Mouse (Mus musculus) embryonic facial prominence, embryonic 14.5 days (tissue): ENCODE data around the gene Hist1h2af. TPM values are rescaled to one million over a fixed set of nuclear protein-coding genes. Genes with fewer than 3 reads are reported as not detected.
"Not testable (repeated sequence)": the region's sequence is repeated elsewhere in the genome, so short reads cannot be mapped to it uniquely, and the experiment has no call there.

Experiments
- ATAC-seq: fragments of 200-750 bp; cut with Nextera tagmentation; 2 replicates; pipeline ENCODE4 v1.8.0; 2017; ENCODE audit warnings: low read depth, moderate number of reproducible peaks, moderate TSS enrichment
- DNase-seq: peaks from one replicate; pipeline ENCODE4 v3.0.0-alpha.2; 2015; ENCODE audit warnings: low spot score
- H3K27ac ChIP-seq: fragments of 300-500 bp; sonication (generic); replicated peaks from 2 replicates; pipeline ENCODE4 v1.5.1; 2014; ENCODE audit warnings: low read depth, mild to moderate bottlenecking, low read length, moderate library complexity
- H3K27me3 ChIP-seq: fragments of 300-500 bp; sonication (generic); replicated peaks from 2 replicates; pipeline ENCODE4 v1.6.1; 2014; ENCODE audit warnings: low read length; ENCODE audit not compliant: control insufficient read depth, insufficient read depth
- H3K36me3 ChIP-seq: fragments of 300-500 bp; sonication (generic); 2 replicates; pipeline ENCODE4 v1.6.1; 2014; ENCODE audit warnings: low read length, mixed read lengths; ENCODE audit not compliant: control insufficient read depth, insufficient read depth
- H3K4me1 ChIP-seq: fragments of 300-500 bp; sonication (generic); 2 replicates; pipeline ENCODE4 v1.6.1; 2014; ENCODE audit warnings: antibody characterized with exemption, low read length; ENCODE audit not compliant: control insufficient read depth, insufficient read depth
- H3K4me2 ChIP-seq: fragments of 300-500 bp; sonication (generic); 2 replicates; pipeline ENCODE4 v1.6.1; 2014; ENCODE audit warnings: low read depth, mild to moderate bottlenecking, low read length, moderate library complexity, mixed read lengths
- H3K4me3 ChIP-seq: fragments of 300-500 bp; sonication (generic); 2 replicates; pipeline ENCODE4 v1.5.1; 2014; ENCODE audit warnings: low read depth, mild to moderate bottlenecking, low read length
- H3K9ac ChIP-seq: fragments of 300-500 bp; sonication (generic); 2 replicates; pipeline ENCODE4 v1.6.1; 2014; ENCODE audit warnings: low read depth, mild to moderate bottlenecking, low read length, moderate library complexity, mixed read lengths
- H3K9me3 ChIP-seq: fragments of 300-500 bp; sonication (generic); 2 replicates; pipeline ENCODE4 v1.6.1; 2016; ENCODE audit warnings: low read length; ENCODE audit not compliant: control insufficient read depth
- WGBS: fragments of 180-500 bp; shearing (Covaris S2); extraction: QIAGEN DNeasy Blood & Tissue Kit; methylation state at CpG from one replicate; pipeline ENCODE4 v1.1.7; 2014; 5-methylcytosine and 5-hydroxymethylcytosine counted together
- polyA plus RNA-seq: library from polyadenylated mRNA; unstranded; fragments of >200 nt; fragmentation: Nextera tagmentation; extraction: Ambion mirVana; gene quantifications from 2 replicates; pipeline ENCODE4 v1.2.1, GENCODE M21; 2014

Gene Hist1h2af
- polyA plus RNA-seq, 1 experiment from 2014 or later, result 5.2 TPM

DNA sequence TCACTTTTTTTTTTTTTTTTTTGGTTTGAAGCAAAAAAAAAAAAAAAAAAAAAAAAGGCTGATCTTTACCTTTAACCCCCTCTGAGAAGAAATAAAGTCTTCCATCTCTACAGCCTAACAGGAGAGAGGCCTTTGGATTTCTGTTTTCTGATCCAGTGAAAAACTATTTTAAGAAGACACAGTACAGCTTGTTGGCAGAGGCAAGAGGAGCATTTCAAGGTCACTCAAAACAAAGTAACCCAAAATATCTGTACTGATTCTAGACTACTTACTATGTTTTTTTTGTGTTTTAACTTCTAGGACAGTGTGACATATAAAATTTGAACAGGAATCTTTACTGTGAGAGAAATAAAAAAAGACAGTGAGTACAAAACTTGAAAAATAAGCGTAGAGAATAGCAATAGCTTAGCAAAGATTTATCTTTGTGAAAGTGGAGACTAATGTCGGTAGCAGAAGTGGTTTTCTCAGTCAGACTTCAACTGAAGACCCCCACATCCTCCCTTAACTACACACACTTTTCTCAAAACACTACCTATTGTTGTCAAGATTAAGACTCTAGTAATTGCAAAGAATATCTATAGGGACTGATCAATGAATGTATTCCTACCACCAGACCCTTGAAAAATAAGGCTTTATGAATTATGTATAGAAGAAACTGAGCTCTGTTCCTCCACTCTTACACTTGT lies 4.1 kb upstream of the Hist1h2af start:
- no peak for DNase-seq
- Histone ChIP-seq H3K4me3 (peak overlapping the region; percentile 56), H3K27ac (peak overlapping the region; percentile 99), H3K36me3 (no peaks in the 10 kb centered on the region), H3K4me2 (peak overlapping the region; percentile 78), H3K9me3 (no peaks in the 10 kb centered on the region), H3K4me1 (peaks cover 21% of the 10 kb centered on the region), H3K9ac (peak overlapping the region; percentile 79), H3K27me3 (no peaks in the 10 kb centered on the region)
- ATAC-seq, result no peak
- 25% methylated on average over 2 of the region's 2 CpGs for WGBS

DNA sequence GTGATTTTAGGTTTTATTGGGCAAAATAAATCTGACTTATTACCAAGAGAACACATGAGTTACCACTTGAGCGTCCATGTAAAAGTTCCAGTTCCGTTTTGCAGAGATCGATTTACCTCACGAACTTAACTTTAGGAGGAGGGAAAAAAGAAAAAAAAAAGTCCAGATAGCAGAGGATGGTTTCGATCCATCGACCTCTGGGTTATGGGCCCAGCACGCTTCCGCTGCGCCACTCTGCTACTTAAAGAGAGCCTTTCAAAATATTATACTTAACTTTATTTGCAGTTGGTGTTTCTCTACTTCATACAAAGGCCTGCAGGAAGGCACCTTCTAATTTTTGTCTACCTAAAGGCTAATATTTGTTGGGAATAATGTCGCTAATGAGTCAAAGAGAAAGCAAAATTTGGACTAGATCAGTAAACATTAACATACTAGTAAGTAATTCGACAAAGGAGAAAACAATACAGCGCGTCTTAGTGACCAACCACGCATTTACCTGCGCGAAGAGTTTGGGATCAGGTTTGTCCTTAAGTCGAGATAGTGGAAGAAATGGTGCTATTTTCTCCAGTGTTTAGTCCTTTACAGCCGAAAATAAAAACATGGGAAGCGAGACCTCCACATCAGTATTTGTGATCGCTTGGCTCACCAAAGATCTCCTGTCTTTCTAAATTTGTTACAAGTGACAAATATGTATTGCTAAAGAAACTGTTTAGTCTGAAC lies 3.4 kb upstream of the Hist1h2af start:
- peak overlapping the region; percentile 56 for H3K4me3 ChIP-seq

DNA sequence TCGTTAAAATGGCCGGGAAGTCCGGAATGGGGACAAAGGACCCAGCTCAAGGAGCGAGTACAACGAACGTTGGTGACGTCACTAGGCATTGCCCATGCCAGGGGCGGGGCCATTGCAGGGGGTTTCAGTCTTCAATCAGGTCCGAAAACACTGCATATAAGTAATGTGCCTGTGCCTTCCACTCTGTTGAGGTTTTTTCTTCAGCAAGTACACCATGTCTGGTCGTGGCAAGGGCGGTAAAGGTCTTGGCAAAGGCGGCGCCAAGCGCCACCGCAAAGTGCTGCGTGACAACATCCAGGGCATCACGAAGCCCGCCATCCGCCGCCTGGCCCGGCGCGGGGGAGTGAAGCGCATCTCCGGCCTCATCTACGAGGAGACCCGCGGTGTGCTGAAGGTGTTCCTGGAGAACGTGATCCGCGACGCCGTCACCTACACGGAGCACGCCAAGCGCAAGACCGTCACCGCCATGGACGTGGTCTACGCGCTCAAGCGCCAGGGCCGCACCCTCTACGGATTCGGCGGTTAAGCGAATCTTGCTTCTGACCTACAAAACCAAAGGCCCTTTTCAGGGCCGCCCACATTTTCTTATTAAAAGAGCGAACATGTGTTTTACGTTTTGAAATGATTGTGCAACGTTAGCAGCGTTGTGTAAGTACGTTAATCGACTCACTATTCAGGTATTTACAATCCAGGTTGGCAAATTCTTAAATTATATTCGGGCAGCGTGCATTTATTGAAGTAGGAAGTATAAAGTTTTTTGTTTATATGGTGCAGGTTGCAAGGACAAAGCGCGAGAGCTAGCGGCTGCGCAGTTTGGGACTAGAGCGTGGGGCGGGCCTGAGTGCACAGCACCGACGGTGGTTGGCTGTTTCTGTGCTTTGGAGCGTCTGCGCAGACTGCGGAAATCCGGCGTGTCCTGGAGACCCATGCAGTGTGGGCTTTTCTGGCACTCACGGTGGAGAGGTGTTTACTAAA lies 2.5 kb upstream of the Hist1h2af start, which contains the start of gene Hist1h4h:
Gene Hist1h4h, plus strand, starts transcription at position 150 of the 975 bp plus-strand sequence.
- peak within 1 kb of the TSS; percentile 99 for H3K27ac ChIP-seq
- no peaks in the 10 kb centered on the region for H3K36me3 ChIP-seq
- DNase-seq (peak; percentile 98), ATAC-seq (peak; percentile 84)
- no peaks in the 10 kb centered on the region for H3K27me3 ChIP-seq
- no peaks in the 10 kb centered on the region for H3K9me3 ChIP-seq
- H3K4me3 ChIP-seq, result peak within 1 kb of the TSS; percentile 56
- peaks cover 23% of the 10 kb centered on the region for H3K4me1 ChIP-seq
- peak within 1 kb of the TSS; percentile 78 for H3K4me2 ChIP-seq
- WGBS, result under 1% methylated on average over 43 of the region's 70 CpGs
- peak within 1 kb of the TSS; percentile 79 for H3K9ac ChIP-seq

More for the DNA sequence above, 3.4 kb upstream of the Hist1h2af start:
- H3K9ac ChIP-seq, result peak overlapping the region; percentile 79
- no peaks in the 10 kb centered on the region for H3K27me3 ChIP-seq
- H3K4me2 ChIP-seq, result peak overlapping the region; percentile 78
- WGBS, result under 1% methylated on average over 20 of the region's 20 CpGs
- no peak for ATAC-seq
- no peaks in the 10 kb centered on the region for H3K36me3 ChIP-seq
- peak overlapping the region; percentile 99 for H3K27ac ChIP-seq
- DNase-seq, result peak; percentile 68
- peaks cover 21% of the 10 kb centered on the region for H3K4me1 ChIP-seq
- no peaks in the 10 kb centered on the region for H3K9me3 ChIP-seq

DNA sequence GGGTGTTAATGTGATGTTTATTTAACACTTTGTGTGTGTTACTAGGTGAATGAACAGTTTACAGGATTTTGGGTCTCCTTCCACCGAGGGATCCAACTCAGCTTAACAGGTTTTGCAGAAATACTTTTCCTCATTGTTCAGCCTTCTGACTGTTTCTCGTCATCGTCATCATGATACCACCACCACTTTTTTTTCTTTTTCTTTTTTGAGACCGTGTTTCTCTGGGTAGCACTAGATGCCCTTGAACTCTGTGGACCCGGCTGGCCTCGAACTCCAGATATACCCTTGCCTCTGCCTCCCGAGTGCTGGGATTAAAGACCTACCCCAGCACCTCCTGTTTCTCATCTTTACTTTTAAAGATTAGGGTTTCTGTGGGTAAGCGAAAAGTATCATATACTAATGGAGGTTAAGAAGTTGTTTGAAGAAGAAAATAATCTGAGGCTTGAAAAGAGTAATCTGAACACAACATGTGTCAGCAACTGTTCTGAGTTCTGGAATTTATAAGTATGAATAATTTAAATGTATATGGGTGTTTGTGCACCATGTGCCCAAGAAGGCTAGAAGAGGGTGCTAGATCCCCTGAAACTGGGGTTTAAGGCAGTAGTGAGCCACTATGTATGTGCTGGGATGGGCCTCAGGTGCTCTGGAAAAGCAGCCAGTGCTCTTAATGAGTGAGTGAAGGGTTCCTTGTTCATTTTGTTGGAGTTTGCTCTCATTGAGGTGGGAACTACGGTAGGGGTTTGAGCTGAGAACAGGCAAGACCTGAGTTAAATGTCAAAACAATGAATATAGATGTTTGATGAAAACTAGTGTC lies 1.2 kb upstream of the Hist1h2af start:
- no peaks in the 10 kb centered on the region for H3K27me3 ChIP-seq
- WGBS, result 18% methylated on average over 9 of the region's 9 CpGs
- DNase-seq, result no peak
- peak overlapping the region; percentile 79 for H3K9ac ChIP-seq
- H3K4me2 ChIP-seq, result peak overlapping the region; percentile 78
- H3K36me3 ChIP-seq, result no peaks in the 10 kb centered on the region
- no peak for ATAC-seq
- peaks cover 34% of the 10 kb centered on the region for H3K4me1 ChIP-seq
- peak overlapping the region; percentile 56 for H3K4me3 ChIP-seq
- no peaks in the 10 kb centered on the region for H3K9me3 ChIP-seq
- H3K27ac ChIP-seq, result peak overlapping the region; percentile 99

DNA sequence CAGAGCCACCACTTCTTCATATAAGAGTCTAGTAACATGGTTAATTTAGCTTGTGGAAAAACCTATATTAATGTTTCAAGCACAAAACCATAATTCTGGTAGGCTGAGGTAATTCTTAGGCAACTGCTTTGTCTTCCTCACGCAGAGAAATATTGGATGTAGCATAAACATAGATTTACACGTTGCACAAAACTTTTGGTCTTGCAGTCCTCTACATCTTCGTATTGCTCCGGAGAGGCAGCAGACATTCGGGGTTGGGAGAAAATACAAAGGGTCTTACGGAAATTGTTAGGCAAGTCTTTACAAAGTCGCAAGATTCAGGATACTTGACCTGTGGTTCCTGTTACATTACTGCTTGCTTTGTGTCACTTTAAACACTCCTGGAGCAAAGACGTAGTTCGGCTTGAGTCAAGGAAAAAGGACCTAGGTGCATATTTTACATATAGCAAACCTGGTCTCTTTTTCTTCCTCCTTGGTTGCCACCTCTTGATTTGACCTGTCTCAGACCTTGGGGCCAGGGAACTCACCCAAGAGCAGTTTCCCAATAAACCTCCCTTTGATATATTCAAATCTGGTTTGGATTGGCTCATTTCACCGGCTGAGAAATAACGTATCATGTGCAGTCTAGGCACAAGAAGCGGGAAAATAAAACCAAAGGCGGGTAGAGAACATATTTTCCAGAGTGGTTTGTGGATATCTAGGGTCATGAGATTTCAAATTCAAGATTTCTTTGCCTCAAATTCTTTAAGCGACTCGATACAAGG lies 844 bp downstream of the Hist1h2af start:
- Histone ChIP-seq H3K9me3 (no peaks in the 10 kb centered on the region), H3K27ac (peak overlapping the region; percentile 90), H3K4me1 (peaks cover 29% of the 10 kb centered on the region), H3K27me3 (no peaks in the 10 kb centered on the region), H3K4me3 (peak overlapping the region; percentile 56), H3K4me2 (peak overlapping the region; percentile 78), H3K36me3 (no peaks in the 10 kb centered on the region), H3K9ac (peak overlapping the region; percentile 79)
- no peak for ATAC-seq
- no peak for DNase-seq
- 2% methylated on average over 15 of the region's 15 CpGs for WGBS

DNA sequence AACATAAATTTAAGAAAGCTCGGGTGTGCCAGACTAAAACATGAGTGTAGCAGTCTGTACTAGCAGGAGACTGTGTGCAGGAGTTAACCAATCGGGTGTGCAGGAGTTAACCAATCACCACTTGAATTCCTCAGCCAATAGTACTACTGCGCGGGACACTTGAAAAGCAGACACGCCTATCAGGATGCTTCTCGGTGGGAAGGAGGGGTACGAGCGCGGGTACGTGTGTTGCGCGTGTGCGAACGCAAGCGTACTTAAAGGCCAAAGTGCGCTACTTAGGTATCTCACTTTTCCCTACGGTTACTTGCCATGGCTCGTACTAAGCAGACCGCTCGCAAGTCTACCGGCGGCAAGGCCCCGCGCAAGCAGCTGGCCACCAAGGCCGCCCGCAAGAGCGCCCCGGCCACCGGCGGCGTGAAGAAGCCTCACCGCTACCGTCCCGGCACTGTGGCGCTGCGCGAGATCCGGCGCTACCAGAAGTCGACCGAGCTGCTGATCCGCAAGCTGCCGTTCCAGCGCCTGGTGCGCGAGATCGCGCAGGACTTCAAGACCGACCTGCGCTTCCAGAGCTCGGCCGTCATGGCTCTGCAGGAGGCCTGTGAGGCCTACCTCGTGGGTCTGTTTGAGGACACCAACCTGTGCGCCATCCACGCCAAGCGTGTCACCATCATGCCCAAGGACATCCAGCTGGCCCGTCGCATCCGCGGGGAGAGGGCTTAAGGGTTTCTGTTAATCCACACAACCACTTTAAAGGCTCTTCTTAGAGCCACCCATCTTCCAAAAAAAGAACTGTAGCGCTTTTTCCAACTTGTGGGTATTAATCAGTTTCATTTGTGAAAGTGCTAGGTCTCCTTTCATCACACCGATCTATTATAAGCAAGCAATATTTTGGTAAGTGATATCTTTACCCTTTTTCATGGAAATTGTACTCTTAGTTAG lies 1.7 kb downstream of the Hist1h2af start, which contains the start of gene Hist1h3g:
Gene Hist1h3g, plus strand, starts transcription at position 286 of the 939 bp plus-strand sequence.
- DNase-seq, result peak; percentile 99

More for the DNA sequence above, 1.7 kb downstream of the Hist1h2af start, which contains the start of gene Hist1h3g:
- peak within 1 kb of the TSS; percentile 56 for H3K4me3 ChIP-seq
- peak; percentile 91 for ATAC-seq
- H3K4me2 ChIP-seq, result peak within 1 kb of the TSS; percentile 78
- peak within 1 kb of the TSS; percentile 90 for H3K27ac ChIP-seq
- WGBS, result 1% methylated on average over 31 of the region's 62 CpGs
- not testable (repeated sequence) for H3K36me3 ChIP-seq, H3K9me3 ChIP-seq, H3K27me3 ChIP-seq
- H3K4me1 ChIP-seq, result peaks cover 29% of the 10 kb centered on the region
- peak within 1 kb of the TSS; percentile 79 for H3K9ac ChIP-seq
